Mouse (Mus musculus) embryonic facial prominence, embryonic 11.5 days (tissue): Measurements from ENCODE around the gene Prkrip1. TPM values are rescaled to one million over a fixed set of nuclear protein-coding genes. Genes with fewer than 3 reads are reported as not detected.

Experiments used
- ATAC-seq: fragments of 200-750 bp; cut with Nextera tagmentation; replicated peaks from 2 replicates; pipeline ENCODE4 v1.8.0; 2017; ENCODE audit warnings: low read depth; ENCODE audit not compliant: insufficient number of reproducible peaks, low FRiP score, low TSS enrichment
- DNase-seq: peaks from one replicate; pipeline ENCODE4 v3.0.0-alpha.2; 2015; ENCODE audit warnings: low spot score
- H3K27ac ChIP-seq: fragments of 300-500 bp; sonication (generic); replicated peaks from 2 replicates; pipeline ENCODE4 v1.5.1; 2014; ENCODE audit warnings: mild to moderate bottlenecking, low read depth, low read length, control low read depth
- H3K27me3 ChIP-seq: fragments of 300-500 bp; sonication (generic); 2 replicates; pipeline ENCODE4 v1.6.1; 2014; ENCODE audit warnings: mild to moderate bottlenecking, low read length, moderate library complexity, mixed read lengths; ENCODE audit not compliant: control insufficient read depth, insufficient read depth
- H3K36me3 ChIP-seq: fragments of 300-500 bp; sonication (generic); replicated peaks from 2 replicates; pipeline ENCODE4 v1.6.1; 2014; ENCODE audit warnings: low read depth, mild to moderate bottlenecking, low read length, moderate library complexity, mixed read lengths; ENCODE audit not compliant: control insufficient read depth, insufficient read depth
- H3K4me1 ChIP-seq: fragments of 300-500 bp; sonication (generic); 2 replicates; pipeline ENCODE4 v1.6.1; 2014; ENCODE audit warnings: low read length, mixed read lengths; ENCODE audit not compliant: control insufficient read depth, insufficient read depth
- H3K4me2 ChIP-seq: fragments of 300-500 bp; sonication (generic); 2 replicates; pipeline ENCODE4 v1.6.1; 2014; ENCODE audit warnings: low read depth, mild to moderate bottlenecking, control low read depth, low read length, moderate library complexity
- H3K4me3 ChIP-seq: fragments of 300-500 bp; sonication (generic); 2 replicates; pipeline ENCODE4 v1.5.1; 2014; ENCODE audit warnings: low read depth, low read length, control low read depth
- H3K9ac ChIP-seq: fragments of 300-500 bp; sonication (generic); replicated peaks from 2 replicates; pipeline ENCODE4 v1.6.1; 2014; ENCODE audit warnings: mild to moderate bottlenecking, control low read depth, low read length
- H3K9me3 ChIP-seq: fragments of 300-500 bp; sonication (generic); replicated peaks from 2 replicates; pipeline ENCODE4 v1.6.1; 2016; ENCODE audit warnings: mild to moderate bottlenecking, low read length, inconsistent platforms, mixed read lengths; ENCODE audit not compliant: control insufficient read depth
- WGBS: fragments of 180-500 bp; shearing (Covaris S2); extraction: QIAGEN DNeasy Blood & Tissue Kit; methylation state at CpG from one replicate; pipeline ENCODE4 v1.1.7; 2014; 5-methylcytosine and 5-hydroxymethylcytosine counted together
- polyA plus RNA-seq: library from polyadenylated mRNA; unstranded; fragments of >200 nt; fragmentation: Nextera tagmentation; extraction: Ambion mirVana; gene quantifications from 2 replicates; pipeline ENCODE4 v1.2.1, GENCODE M21; 2014

Gene Prkrip1
- polyA plus RNA-seq, 1 experiment from 2014 or later, result 75.6 TPM

DNA sequence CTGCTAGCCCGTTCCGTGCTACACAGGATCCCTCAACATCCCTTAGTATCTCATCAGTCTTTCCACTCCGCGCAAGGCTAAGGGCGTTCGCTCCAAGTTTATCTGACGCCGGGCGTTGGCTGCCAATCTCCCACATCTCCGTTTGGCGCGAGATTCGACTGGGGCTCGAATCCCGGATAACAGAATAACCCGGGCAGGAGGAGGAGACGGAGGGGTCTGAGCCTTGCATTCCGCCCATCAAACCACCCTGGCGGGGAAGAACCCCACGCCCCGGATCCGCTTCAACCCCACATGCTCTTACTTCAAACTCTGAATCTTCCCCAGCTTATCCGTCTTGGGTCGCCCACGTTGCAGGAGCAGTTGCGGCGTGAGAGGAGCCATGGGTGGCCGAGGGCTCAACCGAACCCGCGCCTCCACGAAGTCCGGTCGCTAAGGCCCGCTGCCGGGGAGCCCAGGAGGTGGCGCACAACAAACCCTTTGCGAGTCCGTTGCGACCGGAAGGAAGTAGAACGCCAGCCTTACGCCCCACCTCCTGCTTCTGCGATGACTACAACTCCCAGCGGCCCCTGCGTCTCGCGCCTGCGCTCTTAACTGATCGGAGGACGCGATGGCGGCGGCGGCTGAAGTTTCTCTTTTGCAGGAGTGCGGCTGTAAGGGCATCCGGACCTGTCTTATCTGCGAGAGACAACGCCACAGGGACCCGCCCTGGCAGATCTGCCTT, 63.0 kb downstream of the Prkrip1 start, which contains the start of the genes Lrwd1 and Alkbh4:
Gene Lrwd1 (minus strand): TSS at position 504 of the 721 bp plus-strand sequence.
Gene Alkbh4 (plus strand): TSS at position 576 of the 721 bp plus-strand sequence.
- Histone ChIP-seq H3K27me3 (no peaks in the 10 kb centered on the region), H3K36me3 (peaks cover 8% of the 10 kb centered on the region), H3K27ac (no peak within 1 kb of the TSS), H3K9me3 (no peaks in the 10 kb centered on the region), H3K4me2 (peak within 1 kb of the TSS; percentile 61), H3K9ac (peak within 1 kb of the TSS; percentile 70), H3K4me1 (no peaks in the 10 kb centered on the region; the same call in 1 of the 2 replicates), H3K4me3 (peak within 1 kb of the TSS; percentile 77)
- WGBS, result under 1% methylated on average over 60 of the region's 60 CpGs
- ATAC-seq (peak; percentile 83), DNase-seq (peak; percentile 98)

Other genes with a start within 250 kb of the Prkrip1 start
- gene Ssc4d, start 224.4 kb downstream of the Prkrip1 start, polyA plus RNA-seq, result 3.0 TPM in 2 replicates
- gene Zp3, start 218.9 kb downstream of the Prkrip1 start, polyA plus RNA-seq, result 0.21 TPM in 1 of 2 replicates, not detected in the other
- 22.6 and 29.2 TPM in 2 replicates for gene Dtx2, start 204.2 kb downstream of the Prkrip1 start, polyA plus RNA-seq
- gene Upk3b, start 160.5 kb downstream of the Prkrip1 start, polyA plus RNA-seq, result 0.65 and 0.85 TPM in 2 replicates
- gene Upk3bl, start 144.5 kb downstream of the Prkrip1 start, polyA plus RNA-seq, result 6.2 and 6.4 TPM in 2 replicates
- 3.8 and 5.5 TPM in 2 replicates for gene Rasa4, start 115.0 kb downstream of the Prkrip1 start, polyA plus RNA-seq
- gene Polr2j, start 82.3 kb downstream of the Prkrip1 start, polyA plus RNA-seq, result 266 and 267 TPM in 2 replicates
- gene Lrwd1, start 62.9 kb downstream of the Prkrip1 start, polyA plus RNA-seq, result 42.1 and 45.1 TPM in 2 replicates
- gene Alkbh4, start 62.8 kb downstream of the Prkrip1 start, polyA plus RNA-seq, result 17.2 and 17.7 TPM in 2 replicates
- gene Orai2, start 28.2 kb downstream of the Prkrip1 start, polyA plus RNA-seq, result 6.0 and 6.2 TPM in 2 replicates
- 9.7 and 9.8 TPM in 2 replicates for gene Sh2b2, start 47.6 kb upstream of the Prkrip1 start, polyA plus RNA-seq